Mouse (Mus musculus): ENCODE measurements around the gene Stk26.

Stk26 gene

DNA sequence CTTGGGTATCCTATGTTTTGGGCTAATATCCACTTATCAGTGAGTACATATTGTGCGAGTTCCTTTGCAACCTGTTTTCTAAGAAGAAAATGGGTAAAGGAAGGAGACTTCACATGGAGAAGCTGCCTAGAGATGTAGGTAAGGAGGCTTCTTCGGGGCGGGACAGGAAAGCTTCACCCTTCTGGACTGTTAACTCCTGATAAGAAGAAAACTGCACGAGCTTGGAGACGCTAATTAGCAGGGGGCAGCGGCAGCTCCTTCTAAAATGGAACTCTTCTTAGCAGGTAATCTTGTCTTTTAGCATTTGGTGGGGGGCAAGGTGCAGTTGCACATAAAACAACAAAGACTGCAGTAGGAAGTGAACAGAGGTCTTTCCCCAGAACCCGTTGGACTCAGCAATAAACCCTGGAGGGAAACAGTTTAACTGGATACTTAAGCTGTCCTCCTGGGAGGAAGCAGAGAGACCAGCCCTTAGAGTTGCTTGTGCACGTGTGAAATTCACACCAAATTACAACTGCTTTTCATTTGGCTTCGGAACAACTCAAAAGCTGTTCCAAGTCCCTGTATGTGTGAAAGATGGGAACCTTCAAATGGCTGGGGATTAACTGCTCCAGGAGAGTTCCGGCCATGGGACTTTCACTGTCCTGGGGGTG is 86.2 kb downstream of the Stk26 start:
- DNase-seq (ENCODE audit: low spot score): no peak

- DNase-seq (ENCODE audit: low spot score): no peak
Measured at GRCm38 (mm10) chrX:50930309-50930708, 89.5 kb downstream of the Stk26 start.

GRCm38 (mm10) chrX:50937117-50937516 is 96.3 kb downstream of the Stk26 start:
- no peak for DNase-seq (ENCODE audit: low spot score)

GRCm38 (mm10) chrX:50942610-50943009 is 101.8 kb downstream of the Stk26 start, which contains the start of gene Frmd7:
TSS of gene Frmd7 (minus strand) at chrX:50942710.
- no peak for DNase-seq (ENCODE audit: low spot score)
